Mouse (Mus musculus): Measurements from ENCODE around the gene Col28a1. TPM values are rescaled to one million over a fixed set of nuclear protein-coding genes. Genes with fewer than 3 reads are reported as not detected.
"Not testable (repeated sequence)": the region's sequence is repeated elsewhere in the genome, so short reads cannot be mapped to it uniquely, and the experiment has no call there.

The Col28a1 gene
- total RNA-seq, 4 experiments from 2014 or later = 0.07 to 0.36 (median 0.11) TPM; not detected in 1

GRCm38 (mm10) chr6:8025332-8026129 is 166.9 kb downstream of the Col28a1 start:
- DNase-seq (ENCODE audit: low spot score in 2 of 2) = no peak

DNA sequence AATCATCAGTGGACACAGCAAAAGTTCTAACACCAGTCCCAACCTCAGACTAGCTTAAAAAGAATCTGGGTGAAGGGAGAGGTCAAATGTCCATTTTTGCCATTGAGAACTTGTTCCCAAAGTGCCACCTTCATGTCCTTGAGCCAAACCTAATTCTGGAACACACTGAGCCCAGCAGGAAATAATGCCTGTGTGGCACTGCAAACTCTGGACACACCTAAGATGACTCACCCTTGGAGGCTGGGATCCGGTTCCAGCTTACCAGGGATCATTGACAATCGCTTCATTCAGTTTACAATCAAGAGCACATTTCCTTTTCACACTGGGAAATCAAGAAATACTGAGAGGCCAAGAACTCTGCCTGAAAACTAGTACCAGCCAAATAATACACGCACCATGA is 168.9 kb downstream of the Col28a1 start:
- no peak for DNase-seq (ENCODE audit: low spot score in 2 of 2)

GRCm38 (mm10) chr6:7994736-7995135 is 197.7 kb downstream of the Col28a1 start:
- no peak for DNase-seq (ENCODE audit: low spot score in 2 of 2)

- DNase-seq (ENCODE audit: low spot score in 2 of 2) = peak; percentile 15 to 19
Measured at GRCm38 (mm10) chr6:7983646-7983979, 208.8 kb downstream of the Col28a1 start.

DNA sequence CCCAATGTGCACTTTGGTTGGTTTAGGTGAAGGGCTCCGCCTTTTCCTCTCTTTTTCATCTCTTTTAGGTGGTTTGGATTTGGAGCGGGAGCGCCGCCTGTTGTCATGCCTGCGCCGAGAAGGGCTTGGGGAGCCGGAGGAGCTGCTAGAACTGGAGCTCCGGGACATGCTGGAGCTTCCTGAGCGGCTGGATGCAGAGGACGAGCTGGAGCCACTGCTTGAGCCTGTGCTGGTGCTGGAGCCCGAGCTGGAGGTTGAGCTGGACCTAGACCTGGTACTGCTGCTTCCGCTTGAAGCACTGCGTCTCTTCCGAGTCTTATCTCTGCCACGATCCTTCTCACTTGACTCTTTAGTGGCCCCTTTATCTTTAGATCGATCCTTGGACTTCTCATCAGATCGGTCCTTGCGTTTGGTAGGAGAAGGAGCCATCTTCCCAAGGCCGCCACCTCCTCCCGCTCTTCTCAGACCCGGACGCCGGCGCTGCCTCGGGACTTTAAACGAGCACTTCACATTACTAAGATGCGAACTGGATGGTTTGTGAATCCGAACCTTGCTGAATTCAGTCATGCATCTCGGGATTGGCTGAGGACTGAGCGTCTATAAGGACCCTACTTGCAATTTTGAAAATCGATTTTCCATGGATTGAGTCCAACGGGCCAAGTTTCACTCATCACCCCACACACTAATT is 209.3 kb downstream of the Col28a1 start:
- DNase-seq (ENCODE audit: low spot score in 2 of 2) = not testable (repeated sequence)

DNA sequence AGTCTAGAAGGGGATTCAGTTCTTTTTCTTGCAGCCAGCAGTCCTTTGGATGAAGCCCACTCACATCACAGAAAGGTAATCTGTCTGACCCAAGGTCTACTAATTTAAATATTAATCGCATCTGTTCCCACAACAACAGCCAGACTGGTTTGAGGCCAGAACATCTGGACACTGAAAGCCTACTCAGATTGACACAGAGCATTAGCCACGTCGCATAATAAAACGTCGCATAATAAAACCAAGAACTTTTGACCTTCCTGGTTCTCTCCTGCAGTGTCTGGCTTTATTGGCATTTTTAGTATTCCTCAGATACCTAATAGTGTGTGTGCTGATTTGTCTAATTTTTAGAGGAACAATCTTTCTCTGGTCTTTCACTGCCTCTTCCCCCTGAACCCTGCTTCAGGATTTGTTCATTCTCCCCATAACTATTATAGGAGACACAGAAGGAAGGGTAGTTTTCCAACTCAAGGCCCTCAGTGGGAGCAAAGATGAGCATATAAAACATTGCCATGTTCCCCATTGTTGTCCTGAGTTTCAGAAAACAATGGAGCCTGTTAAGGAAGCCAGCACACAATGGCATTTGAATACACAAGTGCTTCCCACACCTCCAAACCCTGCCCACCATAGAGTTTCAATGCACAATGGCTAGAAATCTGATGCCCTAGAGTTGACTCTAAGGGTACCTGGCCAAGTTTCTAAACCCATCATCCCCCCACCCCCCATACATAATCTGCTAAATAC is 221.2 kb downstream of the Col28a1 start:
- DNase-seq (ENCODE audit: low spot score in 2 of 2) = no peak

DNA sequence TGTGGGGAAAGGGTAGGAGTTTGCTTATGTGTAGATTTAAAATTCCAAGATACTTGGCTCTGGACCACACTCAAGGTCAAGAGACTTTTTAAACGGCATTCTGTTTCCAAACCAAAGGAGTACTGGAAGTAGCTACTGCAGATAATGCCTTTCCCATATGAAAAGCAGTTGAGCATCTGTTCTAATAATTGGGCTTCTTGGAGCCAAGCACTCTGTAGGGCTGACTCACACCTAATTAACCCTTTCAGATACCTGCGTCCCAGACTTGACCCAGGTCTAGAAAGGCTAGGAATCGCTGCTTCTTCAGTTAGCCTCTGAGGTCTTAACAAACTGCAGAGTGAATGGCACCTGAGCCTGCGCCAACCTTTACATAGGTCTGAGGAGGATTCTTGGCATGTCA is 223.0 kb downstream of the Col28a1 start:
- no peak for DNase-seq (ENCODE audit: low spot score in 2 of 2)

GRCm38 (mm10) chr6:7965833-7966522 is 226.4 kb downstream of the Col28a1 start:
- no peak for DNase-seq (ENCODE audit: low spot score in 2 of 2)

DNA sequence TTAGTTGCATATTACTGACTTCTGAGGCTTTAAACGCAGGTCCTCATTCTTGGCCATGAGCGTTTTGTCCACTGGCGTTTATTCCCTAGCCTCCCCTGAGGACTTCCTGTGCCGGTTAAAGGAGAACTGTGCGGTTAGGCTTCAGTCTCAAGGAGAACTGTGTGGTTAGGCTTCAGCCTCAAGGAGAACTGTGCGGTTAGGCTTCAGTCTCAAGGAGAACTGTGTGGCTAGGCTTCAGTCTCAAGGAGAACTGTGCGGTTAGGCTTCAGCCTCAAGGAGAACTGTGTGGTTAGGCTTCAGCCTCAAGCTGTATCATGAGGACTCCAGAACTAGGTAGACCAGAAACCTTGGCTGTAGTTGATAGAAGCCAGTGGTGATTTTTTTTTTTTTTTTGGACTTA is 229.7 kb downstream of the Col28a1 start:
- no peak for DNase-seq (ENCODE audit: low spot score in 2 of 2)

- no peak for DNase-seq (ENCODE audit: low spot score in 2 of 2)
Measured at GRCm38 (mm10) chr6:7952208-7952607, 240.2 kb downstream of the Col28a1 start.

DNA sequence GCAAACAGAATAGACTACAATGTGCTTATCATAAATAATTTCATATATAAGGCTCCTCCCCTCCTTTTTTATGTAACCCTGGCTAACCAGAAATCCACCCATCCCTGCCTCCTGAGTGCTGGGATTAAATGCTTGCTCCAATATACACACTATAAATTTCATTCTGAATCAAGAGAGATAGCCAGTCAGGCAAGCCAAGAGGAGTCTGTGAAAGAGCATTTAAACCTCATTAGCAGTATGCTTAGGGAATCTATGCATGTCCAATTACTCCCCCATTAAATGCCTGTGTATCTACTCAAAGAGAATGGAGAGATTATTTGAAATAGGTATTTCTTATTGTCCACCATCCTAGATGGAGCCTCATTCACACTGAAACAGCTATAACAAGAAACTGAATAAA is 240.6 kb downstream of the Col28a1 start:
- no peak for DNase-seq (ENCODE audit: low spot score in 2 of 2)

Other genes starting within 250 kb of the Col28a1 start
- gene Mios, start 16.6 kb upstream of the Col28a1 start, total RNA-seq (2022) = 10 to 100 TPM; 17.6 to 19.0 (median 18.3) TPM
- gene Rpa3, start 66.6 kb upstream of the Col28a1 start, total RNA-seq (2022) = 10 to 100 TPM in 3 of 4 experiments, 1 to 10 TPM in 1; 8.7 to 12.4 (median 10.6) TPM
- 10 to 100 TPM; 11.0 to 19.0 (median 14.3) TPM for gene Umad1, start 66.7 kb upstream of the Col28a1 start, total RNA-seq (2022)
- under 1 TPM in 2 of 4 experiments, not detected in 2; 0.44 to 0.61 TPM for gene Gm45062, start 66.8 kb upstream of the Col28a1 start, total RNA-seq (2022)

Measured in gastrocnemius, adult 8-10 months (tissue).